Mouse (Mus musculus) MEL (cell line): Measurements from ENCODE around the gene Aldh1b1. TPM values are rescaled to one million over a fixed set of nuclear protein-coding genes. Genes with fewer than 3 reads are reported as not detected.

Experiments
- DNase-seq: peaks from one replicate; pipeline ENCODE4 v3.0.0; 2011; ENCODE audit warnings: low read depth, low spot score
- H3K27ac ChIP-seq: 2 replicates; pipeline ENCODE4 v1.5.1; 2012; ENCODE audit warnings: low read depth, mild to moderate bottlenecking, control low read depth, low read length, moderate library complexity; ENCODE audit not compliant: control insufficient read depth
- H3K27me3 ChIP-seq, 2 experiments: fragments of 150-350 bp in 1 of 2; sonication (generic) in 1 of 2; 2 replicates each; pipeline ENCODE4 v1.6.1; 2012; ENCODE audit warnings: low read length in 2 of 2, mild to moderate bottlenecking in 2 of 2, improper control_type of control experiment in 1 of 2, moderate library complexity in 1 of 2; ENCODE audit not compliant: insufficient read depth in 2 of 2, control insufficient read depth in 1 of 2
- H3K36me3 ChIP-seq, 2 experiments: 2 replicates each; pipeline ENCODE4 v1.6.1; 2012 to 2014; ENCODE audit warnings: low read length in 2 of 2, improper control_type of control experiment in 1 of 2, inconsistent platforms in 1 of 2, mild to moderate bottlenecking in 1 of 2; ENCODE audit not compliant: insufficient read depth in 2 of 2, control insufficient read depth in 1 of 2
- H3K4me1 ChIP-seq, 2 experiments: fragments of 150-350 bp in 1 of 2; sonication (generic) in 1 of 2; 2 replicates each; pipeline ENCODE4 v1.6.1; 2012; ENCODE audit warnings: low read length in 2 of 2, improper control_type of control experiment in 1 of 2, mild to moderate bottlenecking in 1 of 2; ENCODE audit not compliant: insufficient read depth in 2 of 2, control insufficient read depth in 1 of 2
- H3K4me3 ChIP-seq, 2 experiments: fragments of 150-350 bp in 1 of 2; sonication (generic) in 1 of 2; 2 replicates each; pipeline ENCODE4 v1.5.1; 2012; ENCODE audit warnings: low read depth in 2 of 2, low read length in 2 of 2, mild to moderate bottlenecking in 2 of 2, moderate library complexity in 2 of 2, control low read depth in 1 of 2, improper control_type of control experiment in 1 of 2; ENCODE audit not compliant: control insufficient read depth in 1 of 2, insufficient read depth in 1 of 2
- H3K79me2 ChIP-seq: 2 replicates; pipeline ENCODE4 v1.6.1; 2012; ENCODE audit warnings: mild to moderate bottlenecking, low read length, moderate library complexity; ENCODE audit not compliant: control insufficient read depth, poor library complexity, insufficient read depth
- H3K9ac ChIP-seq: 2 replicates; pipeline ENCODE4 v1.6.1; 2012; ENCODE audit warnings: low read depth, mild to moderate bottlenecking, control low read depth, low read length, moderate library complexity; ENCODE audit not compliant: control insufficient read depth, poor library complexity, severe bottlenecking
- H3K9me3 ChIP-seq: fragments of 150-350 bp; sonication (generic); replicated peaks from 2 replicates; pipeline ENCODE4 v1.6.1; 2012; ENCODE audit warnings: mild to moderate bottlenecking, low read length, improper control_type of control experiment, moderate library complexity; ENCODE audit not compliant: insufficient read depth
- CHD1 ChIP-seq: IDR thresholded peaks from 2 replicates; pipeline ENCODE4 v1.6.1; 2012; ENCODE audit warnings: low read depth, mild to moderate bottlenecking, inconsistent platforms, low read length, improper control_type of control experiment
- CHD2 ChIP-seq: IDR thresholded peaks from 2 replicates; pipeline ENCODE4 v1.6.1; 2011; ENCODE audit warnings: low read length, improper control_type of control experiment
- ETS1 ChIP-seq: IDR thresholded peaks from 2 replicates; pipeline ENCODE4 v1.6.1; 2012; ENCODE audit warnings: low read depth, mild to moderate bottlenecking, inconsistent platforms, low read length, improper control_type of control experiment, moderate library complexity
- GABPA ChIP-seq: IDR thresholded peaks from 2 replicates; pipeline ENCODE4 v1.6.1; 2012; ENCODE audit warnings: low read depth, mild to moderate bottlenecking, inconsistent platforms, low read length, improper control_type of control experiment, moderate library complexity
- KAT2A ChIP-seq: conservative IDR thresholded peaks from 2 replicates; pipeline ENCODE4 v1.6.1; 2012; ENCODE audit warnings: low read depth, low read length, improper control_type of control experiment, inconsistent platforms
- MAX ChIP-seq: IDR thresholded peaks from 2 replicates; pipeline ENCODE4 v1.6.1; 2011; ENCODE audit warnings: low read length, improper control_type of control experiment
- MAZ ChIP-seq: IDR thresholded peaks from 2 replicates; pipeline ENCODE4 v1.6.1; 2012; ENCODE audit warnings: low read depth, mild to moderate bottlenecking, inconsistent platforms, low read length, improper control_type of control experiment
- MXI1 ChIP-seq: IDR thresholded peaks from 2 replicates; pipeline ENCODE4 v1.6.1; 2011; ENCODE audit warnings: mild to moderate bottlenecking, low read depth, low read length, improper control_type of control experiment
- MYB ChIP-seq: IDR thresholded peaks from 2 replicates; pipeline ENCODE4 v1.6.1; 2011; ENCODE audit warnings: mild to moderate bottlenecking, low read depth, low read length, improper control_type of control experiment
- POLR2AphosphoS2 ChIP-seq: IDR thresholded peaks from 2 replicates; pipeline ENCODE4 v1.6.1; 2011; ENCODE audit warnings: low read length, improper control_type of control experiment
- RAD21 ChIP-seq: IDR thresholded peaks from 2 replicates; pipeline ENCODE4 v1.6.1; 2011; ENCODE audit warnings: mild to moderate bottlenecking, low read depth, low read length, improper control_type of control experiment
- SMC3 ChIP-seq: IDR thresholded peaks from 2 replicates; pipeline ENCODE4 v1.6.1; 2011; ENCODE audit warnings: low read depth, low read length, improper control_type of control experiment
- TBP ChIP-seq: IDR thresholded peaks from 2 replicates; pipeline ENCODE4 v1.8.0; 2011; ENCODE audit warnings: low read depth, low read length, improper control_type of control experiment
- UBTF ChIP-seq: IDR thresholded peaks from 2 replicates; pipeline ENCODE4 v1.6.1; 2012; ENCODE audit warnings: low read depth, mild to moderate bottlenecking, inconsistent platforms, low read length, improper control_type of control experiment, moderate library complexity, borderline replicate concordance; ENCODE audit not compliant: insufficient read depth
- USF2 ChIP-seq, 2 experiments: IDR thresholded peaks; 2 replicates each; pipeline ENCODE4 v1.6.1; 2011 to 2012; ENCODE audit warnings: improper control_type of control experiment in 2 of 2, low read length in 2 of 2, borderline replicate concordance in 1 of 2, inconsistent platforms in 1 of 2, low read depth in 1 of 2, mild to moderate bottlenecking in 1 of 2; ENCODE audit not compliant: insufficient read depth in 1 of 2
- ZC3H11A ChIP-seq: IDR thresholded peaks from 2 replicates; pipeline ENCODE4 v1.6.1; 2012; ENCODE audit warnings: low read depth, mild to moderate bottlenecking, inconsistent platforms, low read length, improper control_type of control experiment
- ZMIZ1 ChIP-seq: IDR thresholded peaks from 2 replicates; pipeline ENCODE4 v1.6.1; 2012; ENCODE audit warnings: low read depth, mild to moderate bottlenecking, inconsistent platforms, low read length, improper control_type of control experiment, moderate library complexity
- polyA plus RNA-seq, 2 experiments: library from polyadenylated mRNA; stranded (reverse) in 1 of 2; unstranded in 1 of 2; fragments of >175 nt in 1 of 2; fragments of >200 nt in 1 of 2; gene quantifications; 2 replicates each; pipeline versions ENCODE4 v1.2.1 to v1.2.4; 2012; ENCODE audit warnings: low replicate concordance in 2 of 2, low read depth in 1 of 2; ENCODE audit not compliant: insufficient read length in 2 of 2, insufficient read depth in 1 of 2, missing spikeins in 1 of 2
- total RNA-seq: library from RNA; depleted of rRNA; stranded (reverse); fragments of 300-350 nt; gene quantifications from 2 replicates; pipeline ENCODE4 v1.2.3, GENCODE M21; 2012

The Aldh1b1 gene
- total and polyA plus RNA-seq, 3 experiments: 1.9 to 2.1 TPM; not detected in 1

GRCm38 (mm10) chr4:45802900-45803299 lies 4.1 kb downstream of the Aldh1b1 start:
- H3K9ac ChIP-seq: no peak overlapping the region
- no peak for DNase-seq
- peaks cover 0 to 4% of the 10 kb centered on the region in 2 experiments; a peak in 2 of 4 replicates for H3K27me3 ChIP-seq
- H3K9me3 ChIP-seq: no peaks in the 10 kb centered on the region
- H3K27ac ChIP-seq: no peak overlapping the region
- H3K36me3 ChIP-seq: no peaks in the 10 kb centered on the region
- H3K4me3 ChIP-seq: no peak overlapping the region
- TF ChIP-seq MAZ (no peak), KAT2A (no peak), ZC3H11A (no peak), MYB (no peak), TBP (no peak), UBTF (no peak), SMC3 (no peak), ETS1 (no peak), CHD1 (no peak)
- TF ChIP-seq, all 39 proteins: peak for 0
- no peaks in the 10 kb centered on the region for H3K79me2 ChIP-seq
- peaks cover 0 to 13% of the 10 kb centered on the region in 2 experiments; a peak in 1 of 4 replicates for H3K4me1 ChIP-seq

DNA sequence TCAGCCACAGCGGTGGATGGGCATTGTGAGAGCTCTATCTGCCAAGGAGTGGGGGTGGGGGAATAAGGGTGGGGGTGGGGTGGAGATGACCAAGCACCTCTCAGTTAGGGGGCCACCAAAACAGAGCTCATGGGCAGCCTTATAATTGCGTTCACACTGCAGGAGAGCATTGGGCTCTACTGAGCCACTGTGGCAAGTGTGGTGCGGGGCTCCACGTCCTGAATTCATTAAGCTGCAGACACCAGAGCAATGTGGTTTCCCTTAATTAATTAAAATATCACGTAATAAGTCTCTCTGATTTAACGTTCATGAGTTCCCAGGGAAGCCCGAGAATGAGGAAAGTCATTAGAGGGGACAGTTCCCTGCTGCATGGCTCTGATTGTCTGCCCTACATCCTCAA lies 9.2 kb downstream of the Aldh1b1 start:
- Histone ChIP-seq H3K9me3 (no peaks in the 10 kb centered on the region), H3K36me3 (no peaks in the 10 kb centered on the region), H3K4me3 (no peak overlapping the region), H3K9ac (no peak overlapping the region), H3K4me1 (no peaks in the 10 kb centered on the region), H3K27ac (no peak overlapping the region), H3K27me3 (peaks cover 0 to 18% of the 10 kb centered on the region in 2 experiments), H3K79me2 (no peaks in the 10 kb centered on the region)
- TF ChIP-seq RAD21: no peak
- TF ChIP-seq USF2 (IDR thresholded peaks at IDR 0.05; ENCODE audit: borderline replicate concordance in 1 of 2, insufficient read depth in 1 of 2, low read depth in 1 of 2, low read length in 2 of 2): no peak
- no peak for TF ChIP-seq ZMIZ1
- no peak for TF ChIP-seq MAX
- TF ChIP-seq TBP: no peak
- TF ChIP-seq POLR2AphosphoS2: no peak
- no peak for TF ChIP-seq GABPA
- TF ChIP-seq CHD2: no peak
- TF ChIP-seq MXI1: no peak
- DNase-seq: no peak
